Mouse (Mus musculus): ENCODE data around the gene Rnd2. TPM values are rescaled to one million over a fixed set of nuclear protein-coding genes. Genes with fewer than 3 reads are reported as not detected.
"Not testable (repeated sequence)": the region's sequence is repeated elsewhere in the genome, so short reads cannot be mapped to it uniquely, and the experiment has no call there.

Rnd2 gene
- polyA plus RNA-seq, 1 experiment, result 0.09 TPM

DNA sequence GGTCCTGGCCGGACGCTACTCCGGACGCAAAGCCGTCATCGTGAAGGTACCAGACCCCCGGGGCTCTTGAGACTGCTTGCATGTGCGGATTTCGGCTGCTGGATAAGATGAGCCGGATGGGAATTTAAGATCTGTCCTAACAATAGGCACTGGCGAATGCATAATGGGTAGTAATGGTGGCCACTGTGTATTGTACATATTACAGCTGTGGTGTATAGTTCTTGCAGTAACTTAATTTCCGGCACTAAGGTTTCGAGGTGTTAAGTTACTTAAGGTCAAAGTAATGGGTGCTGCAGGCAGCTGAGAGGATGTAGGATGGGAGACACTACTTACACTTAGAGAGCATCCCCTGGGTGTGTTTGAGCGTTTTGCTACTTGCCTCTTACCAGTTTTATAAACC is 22.0 kb upstream of the Rnd2 start:
- Histone ChIP-seq H3K4me1 (ENCODE audit: control insufficient read depth) (peaks cover 40% of the 10 kb centered on the region), H3K27me3 (ENCODE audit: control insufficient read depth) (no peaks in the 10 kb centered on the region), H3K4me3 (replicated peaks) (peak overlapping the region; percentile 73), H3K36me3 (ENCODE audit: control insufficient read depth) (peaks cover 35% of the 10 kb centered on the region), H3K9me3 (ENCODE audit: control insufficient read depth, low read length) (no peaks in the 10 kb centered on the region)
- TF ChIP-seq GATA1 (IDR thresholded peaks at IDR 0.05; ENCODE audit: low read length) (no peak), TAL1 (IDR thresholded peaks at IDR 0.05; ENCODE audit: low read length) (no peak)

DNA sequence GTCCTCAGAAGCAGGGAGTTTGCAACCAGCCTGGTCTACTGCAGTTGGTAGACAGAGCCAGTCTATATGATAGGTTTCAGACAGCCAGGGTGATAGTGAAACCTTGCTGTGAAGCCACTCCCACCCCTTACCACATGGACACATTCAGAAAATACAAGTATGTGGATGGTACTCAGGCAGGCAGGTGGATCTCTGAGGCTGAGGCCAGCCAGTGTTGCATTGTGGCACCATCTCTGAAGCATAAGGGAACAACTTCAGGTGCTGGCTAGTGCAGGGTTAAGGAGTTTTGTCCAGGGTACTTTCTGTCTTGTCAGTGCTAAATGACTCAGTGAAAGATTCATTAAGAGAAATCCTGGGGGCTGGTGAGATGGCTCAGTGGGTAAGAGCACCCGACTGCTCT is 18.5 kb upstream of the Rnd2 start:
- H3K27me3 ChIP-seq (ENCODE audit: control insufficient read depth), result no peaks in the 10 kb centered on the region
- TF ChIP-seq TAL1 (IDR thresholded peaks at IDR 0.05; ENCODE audit: low read length) (no peak), GATA1 (IDR thresholded peaks at IDR 0.05; ENCODE audit: low read length) (no peak)
- H3K36me3 ChIP-seq (ENCODE audit: control insufficient read depth), result peaks cover 39% of the 10 kb centered on the region
- H3K4me1 ChIP-seq (ENCODE audit: control insufficient read depth), result peaks cover 65% of the 10 kb centered on the region
- no peak overlapping the region for H3K4me3 ChIP-seq (replicated peaks)
- H3K9me3 ChIP-seq (ENCODE audit: control insufficient read depth, low read length), result no peaks in the 10 kb centered on the region

DNA sequence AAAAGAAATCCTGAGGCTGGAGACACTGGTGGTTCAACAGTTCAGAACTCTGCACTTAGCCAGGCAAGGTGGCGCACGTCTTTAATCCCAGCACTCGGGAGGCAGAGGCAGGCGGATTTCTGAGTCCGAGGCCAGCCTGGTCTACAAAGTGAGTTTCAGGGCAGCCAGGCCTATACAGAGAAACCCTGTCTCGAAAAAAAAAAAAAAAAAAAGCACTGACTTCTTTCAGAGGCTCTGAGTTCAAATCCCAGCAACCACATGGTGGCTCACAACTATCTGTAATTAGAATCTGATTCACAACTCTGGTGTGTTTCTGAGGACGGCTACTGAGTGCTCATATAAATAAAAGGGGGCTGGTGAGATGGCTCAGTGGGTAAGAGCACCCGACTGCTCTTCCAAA is 17.9 kb upstream of the Rnd2 start:
- H3K9me3 ChIP-seq (ENCODE audit: control insufficient read depth, low read length); H3K4me3 ChIP-seq (replicated peaks); H3K27me3 ChIP-seq (ENCODE audit: control insufficient read depth): not testable (repeated sequence)
- Histone ChIP-seq H3K36me3 (ENCODE audit: control insufficient read depth) (peaks cover 44% of the 10 kb centered on the region), H3K4me1 (ENCODE audit: control insufficient read depth) (peaks cover 69% of the 10 kb centered on the region)

DNA sequence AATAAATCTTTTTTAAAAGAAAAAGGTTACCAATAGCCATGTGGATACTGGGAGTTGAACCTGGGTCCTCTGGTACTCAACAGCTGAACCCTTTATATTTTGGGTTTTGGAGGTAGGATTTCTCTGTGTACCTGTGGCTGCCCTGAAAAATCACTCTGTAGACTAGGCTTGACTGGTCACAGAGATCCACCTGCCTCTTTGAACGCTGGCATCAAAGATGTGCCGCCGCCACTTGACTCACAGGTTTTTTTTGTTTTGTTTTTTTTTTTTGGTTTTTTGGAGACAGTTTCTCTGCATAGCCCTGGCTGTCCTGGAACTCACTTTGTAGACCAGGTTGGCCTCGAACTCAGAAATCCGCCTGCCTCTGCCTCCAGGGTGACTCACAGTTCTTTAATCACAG is 17.0 kb upstream of the Rnd2 start:
- H3K9me3 ChIP-seq (ENCODE audit: control insufficient read depth, low read length), result no peaks in the 10 kb centered on the region
- H3K36me3 ChIP-seq (ENCODE audit: control insufficient read depth), result peaks cover 48% of the 10 kb centered on the region
- no peaks in the 10 kb centered on the region for H3K27me3 ChIP-seq (ENCODE audit: control insufficient read depth)
- TF ChIP-seq GATA1 (IDR thresholded peaks at IDR 0.05; ENCODE audit: low read length), result no peak
- no peak for TF ChIP-seq TAL1 (IDR thresholded peaks at IDR 0.05; ENCODE audit: low read length)
- H3K4me3 ChIP-seq (replicated peaks), result peak overlapping the region; percentile 88
- peaks cover 73% of the 10 kb centered on the region for H3K4me1 ChIP-seq (ENCODE audit: control insufficient read depth)

DNA sequence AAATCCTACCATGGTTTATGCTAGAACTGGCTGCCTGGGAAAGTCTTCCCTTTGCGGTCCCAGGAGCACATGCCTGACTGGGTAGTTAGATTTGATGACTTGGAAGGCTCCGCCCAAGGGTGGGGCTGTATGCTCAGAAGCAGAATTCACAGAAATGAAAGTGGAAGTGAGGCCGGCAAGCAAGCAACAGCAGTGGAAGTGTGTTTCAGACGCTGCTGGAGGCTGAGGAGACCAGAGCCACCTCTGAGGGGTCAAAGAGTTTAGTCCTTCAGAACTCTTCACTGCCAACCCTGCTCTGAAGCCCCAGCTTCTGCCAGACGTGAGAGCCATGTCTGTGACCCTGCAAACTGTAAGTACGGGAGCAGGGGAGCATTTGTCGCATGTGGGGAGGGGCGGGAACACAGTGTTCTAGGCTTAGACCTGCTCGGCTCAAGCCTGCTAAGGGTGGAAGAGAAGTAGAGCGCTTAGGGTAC is 16.5 kb upstream of the Rnd2 start, which contains the start of gene Ifi35:
Gene Ifi35, plus strand, starts transcription at position 134 of the 473 bp plus-strand sequence.
- no peaks in the 10 kb centered on the region for H3K27me3 ChIP-seq (ENCODE audit: control insufficient read depth)
- H3K36me3 ChIP-seq (ENCODE audit: control insufficient read depth), result peaks cover 43% of the 10 kb centered on the region
- no peak for TF ChIP-seq TAL1 (IDR thresholded peaks at IDR 0.05; ENCODE audit: low read length)
- no peak for TF ChIP-seq GATA1 (IDR thresholded peaks at IDR 0.05; ENCODE audit: low read length)
- H3K9me3 ChIP-seq (ENCODE audit: control insufficient read depth, low read length), result no peaks in the 10 kb centered on the region
- H3K4me3 ChIP-seq (replicated peaks), result peak within 1 kb of the TSS; percentile 88
- peaks cover 68% of the 10 kb centered on the region for H3K4me1 ChIP-seq (ENCODE audit: control insufficient read depth)

DNA sequence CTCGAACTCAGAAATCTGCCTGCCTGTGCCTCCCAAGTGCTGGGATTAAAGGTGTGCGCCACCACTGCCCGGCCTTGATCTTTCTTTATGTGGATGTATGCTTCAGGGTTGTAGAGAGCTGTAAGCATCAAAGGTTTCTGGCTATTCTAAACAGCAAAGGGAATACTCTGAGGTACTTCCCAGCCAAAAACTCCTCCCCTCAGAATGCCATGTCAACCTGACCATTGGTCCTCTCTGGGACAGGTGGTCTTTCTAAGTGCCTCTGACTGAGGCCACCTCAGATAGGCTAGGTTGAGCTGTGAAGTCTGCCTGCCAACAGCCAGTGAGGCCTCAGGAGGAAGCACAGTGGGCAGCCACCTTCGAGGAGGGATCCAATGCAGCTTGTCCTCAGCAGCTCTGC is 15.9 kb upstream of the Rnd2 start:
- Histone ChIP-seq H3K36me3 (ENCODE audit: control insufficient read depth) (peaks cover 43% of the 10 kb centered on the region), H3K4me3 (replicated peaks) (peak overlapping the region; percentile 88), H3K27me3 (ENCODE audit: control insufficient read depth) (no peaks in the 10 kb centered on the region), H3K9me3 (ENCODE audit: control insufficient read depth, low read length) (no peaks in the 10 kb centered on the region), H3K4me1 (ENCODE audit: control insufficient read depth) (peaks cover 62% of the 10 kb centered on the region)
- TF ChIP-seq TAL1 (IDR thresholded peaks at IDR 0.05; ENCODE audit: low read length) (no peak), GATA1 (IDR thresholded peaks at IDR 0.05; ENCODE audit: low read length) (no peak)

DNA sequence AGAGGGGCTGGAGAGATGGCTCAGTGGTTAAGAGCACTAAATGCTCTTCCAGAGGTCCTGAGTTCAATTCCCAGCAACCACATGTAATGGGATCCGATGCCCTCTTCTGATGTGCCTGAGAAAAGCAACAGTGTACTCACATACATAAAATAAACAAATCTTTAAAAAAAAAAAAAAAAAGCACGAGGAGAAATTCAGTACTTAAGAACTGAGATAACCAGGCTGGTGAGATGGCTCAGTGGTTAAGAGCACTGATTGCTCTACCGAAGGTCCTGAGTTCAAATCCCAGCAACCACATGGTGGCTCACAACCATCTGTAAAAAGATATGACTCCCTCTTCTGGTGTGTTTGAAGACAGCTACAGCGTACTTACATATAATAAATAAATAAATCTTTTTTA is 15.2 kb upstream of the Rnd2 start:
- Histone ChIP-seq H3K4me3 (replicated peaks) (peak overlapping the region; percentile 88), H3K4me1 (ENCODE audit: control insufficient read depth) (peaks cover 55% of the 10 kb centered on the region), H3K36me3 (ENCODE audit: control insufficient read depth) (peaks cover 36% of the 10 kb centered on the region)
- not testable (repeated sequence) for H3K9me3 ChIP-seq (ENCODE audit: control insufficient read depth, low read length); H3K27me3 ChIP-seq (ENCODE audit: control insufficient read depth)

DNA sequence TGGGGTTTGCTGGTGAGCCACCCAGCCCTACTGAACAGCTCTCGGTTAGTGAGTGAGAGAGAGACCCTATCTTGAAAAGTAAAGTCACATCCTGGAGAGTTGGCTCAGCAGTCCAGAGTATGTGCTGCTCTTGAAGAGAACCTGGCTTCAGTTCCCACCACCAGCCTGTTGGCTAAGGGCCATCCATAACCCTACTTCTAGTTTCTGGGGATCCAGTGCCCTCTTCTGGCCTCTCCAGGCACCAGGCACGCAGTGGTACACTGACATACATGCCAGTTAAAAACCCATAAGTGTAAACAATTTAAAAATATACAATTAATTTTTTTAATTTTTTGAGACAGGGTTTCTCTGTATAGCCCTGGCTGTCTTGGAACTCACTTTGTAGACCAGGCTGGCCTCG is 14.4 kb upstream of the Rnd2 start:
- Histone ChIP-seq H3K36me3 (ENCODE audit: control insufficient read depth) (peaks cover 30% of the 10 kb centered on the region), H3K27me3 (ENCODE audit: control insufficient read depth) (no peaks in the 10 kb centered on the region), H3K9me3 (ENCODE audit: control insufficient read depth, low read length) (no peaks in the 10 kb centered on the region), H3K4me1 (ENCODE audit: control insufficient read depth) (peaks cover 50% of the 10 kb centered on the region), H3K4me3 (replicated peaks) (no peak overlapping the region)
- TF ChIP-seq GATA1 (IDR thresholded peaks at IDR 0.05; ENCODE audit: low read length), result no peak
- no peak for TF ChIP-seq TAL1 (IDR thresholded peaks at IDR 0.05; ENCODE audit: low read length)

DNA sequence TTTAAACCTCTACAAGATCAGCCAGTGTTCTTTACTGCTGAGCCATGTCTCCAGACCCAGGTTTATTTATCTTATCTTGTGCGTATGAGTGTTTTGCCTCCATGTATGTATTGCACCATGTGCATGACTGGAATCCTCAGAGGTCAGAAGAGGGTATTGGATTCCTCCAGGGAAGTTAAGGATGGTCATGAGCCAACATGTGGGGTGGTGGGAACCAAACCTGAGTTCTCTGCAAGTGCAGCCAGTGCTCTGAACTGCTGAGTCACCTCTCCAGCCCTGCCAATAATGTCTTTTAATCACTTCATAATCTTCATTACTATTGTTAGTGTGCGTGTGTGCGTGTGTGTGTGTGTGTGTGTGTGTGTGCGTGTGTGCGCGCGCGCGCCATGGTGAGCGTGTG is 13.3 kb upstream of the Rnd2 start:
- peaks cover 47% of the 10 kb centered on the region for H3K4me1 ChIP-seq (ENCODE audit: control insufficient read depth)
- no peak for TF ChIP-seq TAL1 (IDR thresholded peaks at IDR 0.05; ENCODE audit: low read length)
- no peaks in the 10 kb centered on the region for H3K27me3 ChIP-seq (ENCODE audit: control insufficient read depth)
- no peaks in the 10 kb centered on the region for H3K9me3 ChIP-seq (ENCODE audit: control insufficient read depth, low read length)
- H3K36me3 ChIP-seq (ENCODE audit: control insufficient read depth), result peaks cover 25% of the 10 kb centered on the region
- no peak overlapping the region for H3K4me3 ChIP-seq (replicated peaks)

DNA sequence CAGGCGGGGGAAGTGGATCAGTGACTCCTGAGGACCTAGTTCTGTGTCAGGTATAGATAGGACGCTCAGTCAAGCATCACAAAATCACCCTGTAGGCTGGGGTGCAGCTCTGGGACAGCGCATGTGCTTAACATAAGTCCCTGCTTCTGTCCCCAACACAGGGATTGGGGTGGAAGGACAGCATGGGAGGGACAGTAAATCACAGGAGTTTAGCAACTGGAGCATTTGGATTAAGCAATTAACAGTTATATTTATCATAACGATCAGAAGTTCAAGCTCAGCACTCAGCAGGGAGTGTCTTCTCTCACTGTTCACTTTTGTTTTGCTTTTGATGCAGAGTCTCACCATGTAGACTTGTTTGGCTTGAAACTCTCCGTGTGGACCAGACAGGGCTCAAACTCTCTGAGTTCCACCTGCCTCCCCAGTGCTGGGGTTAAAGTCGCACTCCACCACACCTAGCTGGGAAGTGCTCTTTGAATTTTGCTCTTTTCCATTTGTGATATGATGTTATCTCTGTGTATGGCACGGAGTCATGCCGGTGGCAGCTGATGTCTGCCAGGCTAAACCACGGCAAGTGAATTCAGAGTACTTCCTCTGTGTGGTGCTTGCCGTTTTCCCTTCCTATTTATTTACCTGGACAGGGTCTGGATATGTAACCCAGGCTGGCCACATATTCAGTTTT is 12.6 kb upstream of the Rnd2 start:
- Histone ChIP-seq H3K4me1 (ENCODE audit: control insufficient read depth) (peaks cover 47% of the 10 kb centered on the region), H3K4me3 (replicated peaks) (no peak overlapping the region), H3K36me3 (ENCODE audit: control insufficient read depth) (peaks cover 32% of the 10 kb centered on the region), H3K27me3 (ENCODE audit: control insufficient read depth) (no peaks in the 10 kb centered on the region), H3K9me3 (ENCODE audit: control insufficient read depth, low read length) (no peaks in the 10 kb centered on the region)
- TF ChIP-seq TAL1 (IDR thresholded peaks at IDR 0.05; ENCODE audit: low read length) (no peak), GATA1 (IDR thresholded peaks at IDR 0.05; ENCODE audit: low read length) (no peak)

All from erythroblast, embryonic 14.5 days (primary cell).